Mouse (Mus musculus): ENCODE results near the gene R3hdm4. TPM values are rescaled to one million over a fixed set of nuclear protein-coding genes. Genes with fewer than 3 reads are reported as not detected.
A peak's percentile ranks its signal among the peaks of the same experiment; 100 is the strongest.

The R3hdm4 gene
- 273 and 293 TPM in 2 replicates for polyA plus RNA-seq (2015; fragmentation: Nextera tagmentation; extraction: Ambion mirVana)

- Histone ChIP-seq H3K4me3 (ENCODE audit: low read depth, low read length) (peak within 1 kb of the TSS; percentile 36), H3K36me3 (ENCODE audit: control insufficient read depth, insufficient read depth, low read length) (no peaks in the 10 kb centered on the region), H3K9ac (ENCODE audit: low read depth, low read length) (peak within 1 kb of the TSS; percentile 55), H3K4me2 (ENCODE audit: low read length) (peak within 1 kb of the TSS; percentile 65), H3K27me3 (ENCODE audit: control insufficient read depth, insufficient read depth, low read depth, low read length) (peaks cover 60% of the 10 kb centered on the region), H3K27ac (ENCODE audit: low read length) (no peak within 1 kb of the TSS), H3K9me3 (replicated peaks; ENCODE audit: control insufficient read depth, low read length, poor library complexity, severe bottlenecking) (no peaks in the 10 kb centered on the region), H3K4me1 (ENCODE audit: control insufficient read depth, insufficient read depth, low read length) (peaks cover 33% of the 10 kb centered on the region)
- WGBS = 5% methylated on average over 41 of the region's 41 CpGs
- no peak for ATAC-seq
These were observed at the start of gene R3hdm4 for GRCm38 (mm10) chr10:79920958-79921535. R3hdm4 (minus strand) TSS chr10:79921208.

GRCm38 (mm10) chr10:79970415-79971182 lies 49.6 kb upstream of the R3hdm4 start, which contains the start of gene Grin3b:
Grin3b (plus strand) TSS chr10:79970715.
- ATAC-seq = 0 out of 2 replicates have a peak, but pooled peaks have one; percentile 16
- Histone ChIP-seq H3K9me3 (replicated peaks; ENCODE audit: control insufficient read depth, low read length, poor library complexity, severe bottlenecking) (no peaks in the 10 kb centered on the region), H3K4me1 (ENCODE audit: control insufficient read depth, insufficient read depth, low read length) (0 out of 2 replicates have a peak, but pooled peaks cover 3% of the 10 kb centered on the region), H3K4me3 (ENCODE audit: low read depth, low read length) (peak within 1 kb of the TSS; percentile 36), H3K9ac (ENCODE audit: low read depth, low read length) (peak within 1 kb of the TSS; percentile 52), H3K4me2 (ENCODE audit: low read length) (peak within 1 kb of the TSS; percentile 56), H3K27me3 (ENCODE audit: control insufficient read depth, insufficient read depth, low read depth, low read length) (peaks cover 20% of the 10 kb centered on the region), H3K36me3 (ENCODE audit: control insufficient read depth, insufficient read depth, low read length) (peaks cover 18% of the 10 kb centered on the region), H3K27ac (ENCODE audit: low read length) (no peak within 1 kb of the TSS)
- WGBS = 8% methylated on average over 47 of the region's 47 CpGs

GRCm38 (mm10) chr10:79969124-79969568 lies 48.1 kb upstream of the R3hdm4 start:
- 16% methylated on average over 3 of the region's 3 CpGs for whole genome bisulfite sequencing
- Histone ChIP-seq H3K9me3 (replicated peaks; ENCODE audit: control insufficient read depth, low read length, poor library complexity, severe bottlenecking) (no peaks in the 10 kb centered on the region), H3K4me3 (ENCODE audit: low read depth, low read length) (no peak overlapping the region), H3K9ac (ENCODE audit: low read depth, low read length) (no peak overlapping the region), H3K4me2 (ENCODE audit: low read length) (no peak overlapping the region), H3K27me3 (ENCODE audit: control insufficient read depth, insufficient read depth, low read depth, low read length) (peaks cover 20% of the 10 kb centered on the region), H3K4me1 (ENCODE audit: control insufficient read depth, insufficient read depth, low read length) (0 out of 2 replicates have a peak, but pooled peaks cover 3% of the 10 kb centered on the region), H3K27ac (ENCODE audit: low read length) (no peak overlapping the region), H3K36me3 (ENCODE audit: control insufficient read depth, insufficient read depth, low read length) (peaks cover 16% of the 10 kb centered on the region)
- no peak for ATAC-seq

GRCm38 (mm10) chr10:79968181-79968580 lies 47.2 kb upstream of the R3hdm4 start:
- peaks cover 21% of the 10 kb centered on the region for H3K36me3 ChIP-seq (ENCODE audit: control insufficient read depth, insufficient read depth, low read length)
- WGBS = 88% methylated on average over 1 of the region's 1 CpGs

GRCm38 (mm10) chr10:79966886-79967400 lies 45.9 kb upstream of the R3hdm4 start:
- 0 out of 2 replicates have a peak, but pooled peaks cover 3% of the 10 kb centered on the region for H3K4me1 ChIP-seq (ENCODE audit: control insufficient read depth, insufficient read depth, low read length)

More at GRCm38 (mm10) chr10:79968181-79968580, 47.2 kb upstream of the R3hdm4 start:
- Histone ChIP-seq H3K27ac (ENCODE audit: low read length) (no peak overlapping the region), H3K4me1 (ENCODE audit: control insufficient read depth, insufficient read depth, low read length) (0 out of 2 replicates have a peak, but pooled peaks cover 3% of the 10 kb centered on the region), H3K4me2 (ENCODE audit: low read length) (no peak overlapping the region), H3K9me3 (replicated peaks; ENCODE audit: control insufficient read depth, low read length, poor library complexity, severe bottlenecking) (no peaks in the 10 kb centered on the region), H3K4me3 (ENCODE audit: low read depth, low read length) (no peak overlapping the region), H3K27me3 (ENCODE audit: control insufficient read depth, insufficient read depth, low read depth, low read length) (peaks cover 20% of the 10 kb centered on the region), H3K9ac (ENCODE audit: low read depth, low read length) (no peak overlapping the region)
- no peak for ATAC-seq

GRCm38 (mm10) chr10:79965325-79965724 lies 44.3 kb upstream of the R3hdm4 start:
- Histone ChIP-seq H3K27ac (ENCODE audit: low read length) (no peak overlapping the region), H3K9me3 (replicated peaks; ENCODE audit: control insufficient read depth, low read length, poor library complexity, severe bottlenecking) (no peaks in the 10 kb centered on the region), H3K9ac (ENCODE audit: low read depth, low read length) (no peak overlapping the region), H3K4me3 (ENCODE audit: low read depth, low read length) (no peak overlapping the region), H3K4me2 (ENCODE audit: low read length) (no peak overlapping the region), H3K4me1 (ENCODE audit: control insufficient read depth, insufficient read depth, low read length) (peaks cover 7% of the 10 kb centered on the region), H3K36me3 (ENCODE audit: control insufficient read depth, insufficient read depth, low read length) (peaks cover 22% of the 10 kb centered on the region), H3K27me3 (ENCODE audit: control insufficient read depth, insufficient read depth, low read depth, low read length) (peaks cover 4% of the 10 kb centered on the region)
- 93% methylated on average over 5 of the region's 5 CpGs for WGBS
- no peak for ATAC-seq

More at GRCm38 (mm10) chr10:79966886-79967400, 45.9 kb upstream of the R3hdm4 start:
- no peak overlapping the region for H3K4me3 ChIP-seq (ENCODE audit: low read depth, low read length)
- peaks cover 22% of the 10 kb centered on the region for H3K36me3 ChIP-seq (ENCODE audit: control insufficient read depth, insufficient read depth, low read length)
- H3K27ac ChIP-seq (ENCODE audit: low read length) = no peak overlapping the region
- H3K9me3 ChIP-seq (replicated peaks; ENCODE audit: control insufficient read depth, low read length, poor library complexity, severe bottlenecking) = no peaks in the 10 kb centered on the region
- ATAC-seq = no peak
- H3K9ac ChIP-seq (ENCODE audit: low read depth, low read length) = no peak overlapping the region
- WGBS = 90% methylated on average over 5 of the region's 5 CpGs
- H3K27me3 ChIP-seq (ENCODE audit: control insufficient read depth, insufficient read depth, low read depth, low read length) = peaks cover 18% of the 10 kb centered on the region
- no peak overlapping the region for H3K4me2 ChIP-seq (ENCODE audit: low read length)

GRCm38 (mm10) chr10:79964727-79965126 lies 43.7 kb upstream of the R3hdm4 start:
- no peak for ATAC-seq
- Histone ChIP-seq H3K9me3 (replicated peaks; ENCODE audit: control insufficient read depth, low read length, poor library complexity, severe bottlenecking) (no peaks in the 10 kb centered on the region), H3K9ac (ENCODE audit: low read depth, low read length) (no peak overlapping the region), H3K27ac (ENCODE audit: low read length) (no peak overlapping the region), H3K4me2 (ENCODE audit: low read length) (no peak overlapping the region), H3K36me3 (ENCODE audit: control insufficient read depth, insufficient read depth, low read length) (peaks cover 22% of the 10 kb centered on the region), H3K27me3 (ENCODE audit: control insufficient read depth, insufficient read depth, low read depth, low read length) (peaks cover 4% of the 10 kb centered on the region; the same call in 1 of the 2 replicates), H3K4me1 (ENCODE audit: control insufficient read depth, insufficient read depth, low read length) (peaks cover 7% of the 10 kb centered on the region), H3K4me3 (ENCODE audit: low read depth, low read length) (no peak overlapping the region)
- 96% methylated on average over 7 of the region's 7 CpGs for WGBS

- Histone ChIP-seq H3K9ac (ENCODE audit: low read depth, low read length) (peak overlapping the region; percentile 78), H3K4me3 (ENCODE audit: low read depth, low read length) (peak overlapping the region; percentile 81), H3K27me3 (ENCODE audit: control insufficient read depth, insufficient read depth, low read depth, low read length) (no peaks in the 10 kb centered on the region), H3K9me3 (replicated peaks; ENCODE audit: control insufficient read depth, low read length, poor library complexity, severe bottlenecking) (no peaks in the 10 kb centered on the region), H3K4me2 (ENCODE audit: low read length) (peak overlapping the region; percentile 64), H3K36me3 (ENCODE audit: control insufficient read depth, insufficient read depth, low read length) (peaks cover 9% of the 10 kb centered on the region; the same call in 1 of the 2 replicates), H3K27ac (ENCODE audit: low read length) (peak overlapping the region; percentile 75; the same call in 1 of the 2 replicates), H3K4me1 (ENCODE audit: control insufficient read depth, insufficient read depth, low read length) (peaks cover 7% of the 10 kb centered on the region)
- WGBS = 14% methylated on average over 10 of the region's 10 CpGs
- 0 out of 2 replicates have a peak, but pooled peaks have one; percentile 1 for ATAC-seq
These were observed 39.8 kb upstream of the R3hdm4 start for GRCm38 (mm10) chr10:79960671-79961294.

Measured in midbrain, embryonic 16.5 days (tissue).